Mouse (Mus musculus): ENCODE results near the gene Mrpl33.

- no peak for TF ChIP-seq EP300 (IDR thresholded peaks at IDR 0.05; ENCODE audit: low read depth)
- no peak for TF ChIP-seq CTCF (IDR thresholded peaks at IDR 0.05; ENCODE audit: low read depth)
Measured at GRCm38 (mm10) chr5:31666176-31666575, 69.4 kb downstream of the Mrpl33 start.

All from liver, postnatal 0 days (tissue).